In the genomic region with DNA sequence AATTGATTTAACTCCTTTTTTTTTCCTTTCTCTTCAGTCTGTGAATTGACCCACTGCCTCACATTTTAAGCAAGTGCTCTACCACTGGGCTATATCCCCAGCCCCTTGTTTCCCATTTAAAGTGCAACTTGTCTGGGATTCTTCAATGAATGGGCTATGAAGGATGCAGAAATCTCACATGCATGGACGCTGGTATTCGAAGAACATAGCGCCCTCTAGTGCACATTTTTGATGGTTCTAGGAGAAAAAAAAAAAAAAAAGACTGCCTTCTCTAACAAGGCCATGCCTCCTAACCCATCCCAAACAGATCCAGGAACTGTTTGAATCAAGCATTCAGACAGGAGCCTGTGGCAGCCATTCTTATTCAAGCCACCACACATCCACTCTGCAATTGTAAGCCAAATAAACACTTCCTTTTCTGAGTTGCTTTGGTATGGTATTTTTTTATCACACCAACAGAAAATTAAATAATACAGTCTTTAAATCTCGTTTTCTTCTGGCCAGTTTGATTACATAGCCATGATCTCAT, we compare ENCODE assay signal across 9 mouse cellular contexts. TPM values are rescaled to one million over a fixed set of nuclear protein-coding genes. Genes with fewer than 3 reads are reported as not detected.
A peak's percentile ranks its signal among the peaks of the same experiment; 100 is the strongest.
DNase-seq lines count a peak whose midpoint lies in the region; ATAC-seq lines count a peak whose summit lies in the region.
"Had no signal": no experiment of that assay in that cellular context is flagged by ENCODE, and none has a peak within 500 bp of the region (broad histone marks: within the 10 kb centered on the region; RNA-seq: fewer than 3 reads in every experiment).

No protein-coding gene starts in this region.

- peak; percentile 45; the same call in 1 of the 2 replicates for ATAC-seq in hindbrain, embryonic 16.5 days
- ATAC-seq in neural tube, embryonic 12.5 days (ENCODE audit: low FRiP score, low read depth): 0 out of 2 replicates have a peak, but pooled peaks have one; percentile 56

- no peaks in the 10 kb centered on the region for H3K9me3 ChIP-seq in hindbrain, embryonic 16.5 days (ENCODE audit: control insufficient read depth, low read length)
- H3K9me3 ChIP-seq in neural tube, embryonic 12.5 days: no peaks in the 10 kb centered on the region
- H3K9me3 ChIP-seq: midbrain, embryonic 12.5 days had no signal

- H3K36me3 ChIP-seq in hindbrain, embryonic 16.5 days (ENCODE audit: control insufficient read depth, insufficient read depth, low read length): no peaks in the 10 kb centered on the region
- H3K36me3 ChIP-seq in neural tube, embryonic 12.5 days: no peaks in the 10 kb centered on the region
- H3K36me3 ChIP-seq: midbrain, embryonic 12.5 days had no signal

- WGBS in hindbrain, embryonic 16.5 days: 21% methylated on average over 4 of the region's 4 CpGs
- 21% methylated on average over 4 of the region's 4 CpGs for WGBS in neural tube, embryonic 12.5 days

- no peak overlapping the region for H3K4me2 ChIP-seq in hindbrain, embryonic 16.5 days (ENCODE audit: low read length)
- no peak overlapping the region for H3K4me2 ChIP-seq in neural tube, embryonic 12.5 days (replicated peaks)
- H3K4me2 ChIP-seq: midbrain, embryonic 12.5 days had no signal

- H3K27ac ChIP-seq in hindbrain, embryonic 16.5 days (ENCODE audit: low read depth, low read length): no peak overlapping the region
- H3K27ac ChIP-seq in neural tube, embryonic 12.5 days: no peak overlapping the region
- H3K27ac ChIP-seq: midbrain, embryonic 12.5 days had no signal

- intact Hi-C loops in left cerebral cortex, postnatal 25 days (cut with DNase I): loop anchor here (2.0 to 5.0 kb wide), 2 partner anchors 60 to 96 kb away; no protein-coding TSS in a partner anchor

- no peaks in the 10 kb centered on the region for H3K4me1 ChIP-seq in hindbrain, embryonic 16.5 days (ENCODE audit: control insufficient read depth, insufficient read depth, low read depth, low read length)
- no peaks in the 10 kb centered on the region for H3K4me1 ChIP-seq in neural tube, embryonic 12.5 days

- H3K4me3 ChIP-seq in hindbrain, embryonic 16.5 days (ENCODE audit: low read length): no peak overlapping the region
- no peak overlapping the region for H3K4me3 ChIP-seq in neural tube, embryonic 12.5 days
- H3K4me3 ChIP-seq: midbrain, embryonic 12.5 days had no signal

- DNase-seq in adrenal gland, postnatal 10 days: peak; percentile 49
- no peak for DNase-seq in adrenal gland, postnatal 25 days
- peak; percentile 32 to 63 for DNase-seq in left cerebral cortex, postnatal 25 days (ENCODE audit: low spot score in 2 of 2)
- no peak for DNase-seq in left cerebral cortex, adult 8-10 months (ENCODE audit: low spot score in 2 of 2)
- peak; percentile 49 for DNase-seq in brain, embryonic 18.5 days (ENCODE audit: low read depth, low spot score)
- DNase-seq in spleen, postnatal 4 days (ENCODE audit: low spot score in 2 of 2): no peak

- no peak overlapping the region for H3K9ac ChIP-seq in hindbrain, embryonic 16.5 days (ENCODE audit: low read depth, low read length)
- H3K9ac ChIP-seq in neural tube, embryonic 12.5 days: no peak overlapping the region
- H3K9ac ChIP-seq: midbrain, embryonic 12.5 days had no signal

- no peaks in the 10 kb centered on the region for H3K27me3 ChIP-seq in hindbrain, embryonic 16.5 days (replicated peaks; ENCODE audit: control insufficient read depth, insufficient read depth, low read length)
- H3K27me3 ChIP-seq in neural tube, embryonic 12.5 days (replicated peaks): no peaks in the 10 kb centered on the region

RNA-seq across cellular contexts. Expression of a gene that starts 4.2 kb away (rescaled TPM):
- 10 to 100 TPM; 11.7 to 14.8 TPM for total RNA-seq in adrenal gland, postnatal 10 days (2021)
- total RNA-seq in adrenal gland, postnatal 25 days (2021): 9.9 and 13.7 TPM in 2 replicates
- 1 to 10 TPM in 1 of 2 experiments, under 1 TPM in 1; 0.46 to 1.2 TPM for total RNA-seq in left cerebral cortex, postnatal 25 days (2021)
- total RNA-seq in left cerebral cortex, adult 8-10 months (2022): 1 to 10 TPM in 1 of 4 experiments, under 1 TPM in 3; 0.77 to 1.0 (median 0.83) TPM
- polyA plus RNA-seq in hindbrain, embryonic 16.5 days (2015; fragmentation: Nextera tagmentation; extraction: Ambion mirVana): 0.59 and 0.71 TPM in 2 replicates
- polyA plus RNA-seq in neural tube, embryonic 12.5 days (2016; fragmentation: Nextera tagmentation; extraction: Ambion mirVana): 0.70 and 1.1 TPM in 2 replicates

RNA-seq across cellular contexts. Expression of a gene that starts 16.3 kb away (rescaled TPM):
- 1 to 10 TPM; 1.7 to 3.6 TPM for total RNA-seq in adrenal gland, postnatal 10 days (2021)
- 1.7 and 3.4 TPM in 2 replicates for total RNA-seq in adrenal gland, postnatal 25 days (2021)
- total RNA-seq in left cerebral cortex, postnatal 25 days (2021): 10 to 100 TPM; 15.0 to 17.2 TPM
- 10 to 100 TPM; 15.2 to 16.7 (median 16.1) TPM for total RNA-seq in left cerebral cortex, adult 8-10 months (2022)
- polyA plus RNA-seq in hindbrain, embryonic 16.5 days (2015; fragmentation: Nextera tagmentation; extraction: Ambion mirVana): 31.7 and 34.3 TPM in 2 replicates
- polyA plus RNA-seq in neural tube, embryonic 12.5 days (2016; fragmentation: Nextera tagmentation; extraction: Ambion mirVana): 4.1 and 4.6 TPM in 2 replicates

RNA-seq across cellular contexts. Expression of a gene that starts 33.1 kb away (rescaled TPM):
- 1 to 10 TPM; 9.0 TPM for total RNA-seq in adrenal gland, postnatal 10 days (2021)
- total RNA-seq in adrenal gland, postnatal 25 days (2021): 5.7 and 8.1 TPM in 2 replicates
- total RNA-seq in left cerebral cortex, postnatal 25 days (2021): under 1 TPM in 1 of 2 experiments, not detected in 1; 0.69 TPM
- total RNA-seq in left cerebral cortex, adult 8-10 months (2022): 1 to 10 TPM in 1 of 4 experiments, under 1 TPM in 3; 0.36 to 1.0 (median 0.45) TPM
- polyA plus RNA-seq in hindbrain, embryonic 16.5 days (2015; fragmentation: Nextera tagmentation; extraction: Ambion mirVana): 1.8 and 2.3 TPM in 2 replicates
- polyA plus RNA-seq in neural tube, embryonic 12.5 days (2016; fragmentation: Nextera tagmentation; extraction: Ambion mirVana): 2.2 and 2.5 TPM in 2 replicates

RNA-seq across cellular contexts. Expression of a gene that starts 41.0 kb away (rescaled TPM):
- total RNA-seq in adrenal gland, postnatal 10 days (2021): 1 to 10 TPM; 6.1 to 6.2 TPM
- total RNA-seq in adrenal gland, postnatal 25 days (2021): 8.2 and 15.4 TPM in 2 replicates
- total RNA-seq in left cerebral cortex, postnatal 25 days (2021): 1 to 10 TPM; 5.0 to 7.2 TPM
- 1 to 10 TPM; 7.7 to 9.5 (median 7.8) TPM for total RNA-seq in left cerebral cortex, adult 8-10 months (2022)
- 11.4 and 13.8 TPM in 2 replicates for polyA plus RNA-seq in hindbrain, embryonic 16.5 days (2015; fragmentation: Nextera tagmentation; extraction: Ambion mirVana)
- 13.8 TPM in 2 replicates for polyA plus RNA-seq in neural tube, embryonic 12.5 days (2016; fragmentation: Nextera tagmentation; extraction: Ambion mirVana)

RNA-seq across cellular contexts. Expression of a gene that starts 41.5 kb away (rescaled TPM):
- total RNA-seq in adrenal gland, postnatal 10 days (2021): 10 to 100 TPM; 50.2 to 52.8 TPM
- 51.4 and 59.1 TPM in 2 replicates for total RNA-seq in adrenal gland, postnatal 25 days (2021)
- total RNA-seq in left cerebral cortex, postnatal 25 days (2021): under 1 TPM; 0.32 to 0.46 TPM
- total RNA-seq in left cerebral cortex, adult 8-10 months (2022): under 1 TPM in 3 of 4 experiments, not detected in 1; 0.41 to 0.56 (median 0.55) TPM
- polyA plus RNA-seq in hindbrain, embryonic 16.5 days (2015; fragmentation: Nextera tagmentation; extraction: Ambion mirVana): 1.3 and 2.3 TPM in 2 replicates
- polyA plus RNA-seq in neural tube, embryonic 12.5 days (2016; fragmentation: Nextera tagmentation; extraction: Ambion mirVana): 3.1 and 4.3 TPM in 2 replicates

Comparison
In these comparisons a context has a peak if more than half of its experiments do, and no peak if none do; other contexts are left out.
1. DNase-seq: peak in adrenal gland, postnatal 10 days (single experiment), left cerebral cortex, postnatal 25 days (2 of 2) and brain, embryonic 18.5 days (single experiment); none in adrenal gland, postnatal 25 days (single experiment), left cerebral cortex, adult 8-10 months (0 of 2) and spleen, postnatal 4 days (0 of 2).